Mouse (Mus musculus) small intestine, adult 2 months (tissue): Measurements from ENCODE around the gene Tbc1d9b.

Experiments
- CTCF ChIP-seq: fragments of 200-500 bp; IDR thresholded peaks from 2 replicates; pipeline ENCODE4 v1.5.1; 2012; ENCODE audit warnings: low read depth, mild to moderate bottlenecking, control low read depth, inconsistent platforms, low read length, moderate library complexity, mixed read lengths; ENCODE audit not compliant: insufficient replicate concordance, insufficient read length; ENCODE audit errors: extremely low read depth
- POLR2A ChIP-seq: fragments of 200-500 bp; IDR thresholded peaks from 2 replicates; pipeline ENCODE4 v1.6.1; 2012; ENCODE audit warnings: low read depth, mild to moderate bottlenecking, control low read depth, inconsistent platforms, low read length, moderate library complexity

DNA sequence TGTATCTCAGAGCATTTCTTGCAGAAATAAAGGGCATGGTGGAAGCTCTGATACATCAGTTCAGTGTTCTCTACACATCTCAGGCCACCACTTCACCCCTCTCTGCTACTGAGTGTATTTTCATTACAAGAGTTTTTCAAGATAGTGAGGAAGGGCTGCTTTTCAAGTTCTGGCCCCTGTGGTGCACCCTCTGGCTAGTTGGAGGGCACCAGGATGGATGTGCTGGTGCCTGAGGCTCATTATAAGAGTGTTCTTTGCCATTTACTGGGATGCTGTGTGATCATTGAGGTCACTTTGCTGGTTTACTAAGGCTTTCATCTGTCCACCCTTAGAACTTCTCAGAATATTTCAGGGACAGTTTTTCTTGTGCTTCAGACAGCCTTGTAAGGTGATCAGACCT, 39.5 kb upstream of the Tbc1d9b start:
- no peak for TF ChIP-seq POLR2A
- TF ChIP-seq CTCF = no peak
